Mouse (Mus musculus) hindbrain, embryonic 15.5 days (tissue): Measurements from ENCODE around the gene Sccpdh. TPM values are rescaled to one million over a fixed set of nuclear protein-coding genes. Genes with fewer than 3 reads are reported as not detected.
"Not testable (repeated sequence)": the region's sequence is repeated elsewhere in the genome, so short reads cannot be mapped to it uniquely, and the experiment has no call there.

Experiments used
- ATAC-seq: fragments of 200-750 bp; cut with Nextera tagmentation; 2 replicates; pipeline ENCODE4 v1.8.0; 2017; ENCODE audit warnings: low read depth, moderate number of reproducible peaks, moderate TSS enrichment; ENCODE audit not compliant: low FRiP score
- H3K27ac ChIP-seq: fragments of 300-500 bp; sonication (generic); replicated peaks from 2 replicates; pipeline ENCODE4 v1.5.1; 2015; ENCODE audit warnings: mild to moderate bottlenecking, inconsistent platforms
- H3K27me3 ChIP-seq: fragments of 300-500 bp; sonication (generic); 2 replicates; pipeline ENCODE4 v1.6.1; 2015; ENCODE audit warnings: control low read depth, inconsistent platforms
- H3K36me3 ChIP-seq: fragments of 300-500 bp; sonication (generic); 2 replicates; pipeline ENCODE4 v1.6.1; 2015; ENCODE audit warnings: control low read depth, inconsistent platforms
- H3K4me1 ChIP-seq: fragments of 300-500 bp; sonication (generic); replicated peaks from 2 replicates; pipeline ENCODE4 v1.6.1; 2015; ENCODE audit warnings: control low read depth, inconsistent platforms
- H3K4me2 ChIP-seq: fragments of 300-500 bp; sonication (generic); 2 replicates; pipeline ENCODE4 v1.6.1; 2015; ENCODE audit warnings: moderate library complexity, mild to moderate bottlenecking, inconsistent platforms
- H3K4me3 ChIP-seq: fragments of 300-500 bp; sonication (generic); 2 replicates; pipeline ENCODE4 v1.5.1; 2015; ENCODE audit warnings: mild to moderate bottlenecking, inconsistent platforms
- H3K9ac ChIP-seq: fragments of 300-500 bp; sonication (generic); 2 replicates; pipeline ENCODE4 v1.6.1; 2015; ENCODE audit warnings: inconsistent platforms
- H3K9me3 ChIP-seq: fragments of 300-500 bp; sonication (generic); 2 replicates; pipeline ENCODE4 v1.6.1; 2016; ENCODE audit warnings: control low read depth, inconsistent platforms
- WGBS: fragments of 180-500 bp; shearing (Covaris S2); methylation state at CpG from one replicate; pipeline ENCODE4 v1.1.7; 2015; 5-methylcytosine and 5-hydroxymethylcytosine counted together
- polyA plus RNA-seq: library from polyadenylated mRNA; unstranded; fragments of >200 nt; fragmentation: Nextera tagmentation; extraction: Ambion mirVana; gene quantifications from 2 replicates; pipeline ENCODE4 v1.2.1, GENCODE M21; 2015

Sccpdh gene
- polyA plus RNA-seq, 1 experiment from 2014 or later = 156 TPM

- peaks cover 72% of the 10 kb centered on the region for H3K36me3 ChIP-seq
- no peak overlapping the region for H3K4me3 ChIP-seq
- no peaks in the 10 kb centered on the region for H3K4me1 ChIP-seq
- no peaks in the 10 kb centered on the region for H3K27me3 ChIP-seq
- no peaks in the 10 kb centered on the region for H3K9me3 ChIP-seq
- no peak overlapping the region for H3K4me2 ChIP-seq
- H3K9ac ChIP-seq = no peak overlapping the region
- no peak for ATAC-seq
- no peak overlapping the region for H3K27ac ChIP-seq
- WGBS = 95% methylated on average over 2 of the region's 2 CpGs
Measured at GRCm38 (mm10) chr1:179677031-179677430, 9.0 kb downstream of the Sccpdh start.

- no peak overlapping the region for H3K4me2 ChIP-seq
- H3K27me3 ChIP-seq = no peaks in the 10 kb centered on the region
- no peak for ATAC-seq
- 98% methylated on average over 4 of the region's 4 CpGs for WGBS
- H3K36me3 ChIP-seq = peaks cover 61% of the 10 kb centered on the region
- H3K27ac ChIP-seq = no peak overlapping the region
- H3K9me3 ChIP-seq = no peaks in the 10 kb centered on the region
- no peak overlapping the region for H3K9ac ChIP-seq
- no peak overlapping the region for H3K4me3 ChIP-seq
- no peaks in the 10 kb centered on the region for H3K4me1 ChIP-seq
Measured at GRCm38 (mm10) chr1:179679326-179679725, 11.3 kb downstream of the Sccpdh start.

- H3K36me3 ChIP-seq = peaks cover 62% of the 10 kb centered on the region
- H3K4me1 ChIP-seq, H3K27ac ChIP-seq, H3K4me2 ChIP-seq, H3K9me3 ChIP-seq, H3K27me3 ChIP-seq, ATAC-seq, H3K4me3 ChIP-seq, H3K9ac ChIP-seq: not testable (repeated sequence)
- 94% methylated on average over 10 of the region's 10 CpGs for WGBS
Measured at GRCm38 (mm10) chr1:179682753-179683152, 14.7 kb downstream of the Sccpdh start.

- ATAC-seq = no peak
- Histone ChIP-seq H3K27me3 (no peaks in the 10 kb centered on the region), H3K27ac (no peak overlapping the region), H3K4me1 (no peaks in the 10 kb centered on the region), H3K9ac (no peak overlapping the region), H3K36me3 (peaks cover 40% of the 10 kb centered on the region), H3K4me2 (no peak overlapping the region), H3K9me3 (no peaks in the 10 kb centered on the region), H3K4me3 (no peak overlapping the region)
- 94% methylated on average over 6 of the region's 6 CpGs for WGBS
Measured at GRCm38 (mm10) chr1:179686348-179686747, 18.3 kb downstream of the Sccpdh start.

GRCm38 (mm10) chr1:179686781-179687180 is 18.8 kb downstream of the Sccpdh start:
- peaks cover 37% of the 10 kb centered on the region for H3K36me3 ChIP-seq
- 87% methylated on average over 5 of the region's 5 CpGs for WGBS
- no peaks in the 10 kb centered on the region for H3K4me1 ChIP-seq
- H3K9me3 ChIP-seq = no peaks in the 10 kb centered on the region
- H3K27me3 ChIP-seq = no peaks in the 10 kb centered on the region
- H3K9ac ChIP-seq = no peak overlapping the region
- no peak overlapping the region for H3K4me2 ChIP-seq
- no peak overlapping the region for H3K27ac ChIP-seq
- H3K4me3 ChIP-seq = no peak overlapping the region
- no peak for ATAC-seq

- WGBS = 94% methylated on average over 1 of the region's 1 CpGs
- Histone ChIP-seq H3K9me3 (no peaks in the 10 kb centered on the region), H3K4me2 (no peak overlapping the region), H3K4me3 (no peak overlapping the region), H3K4me1 (no peaks in the 10 kb centered on the region), H3K9ac (no peak overlapping the region), H3K27ac (no peak overlapping the region), H3K36me3 (peaks cover 31% of the 10 kb centered on the region), H3K27me3 (no peaks in the 10 kb centered on the region)
- no peak for ATAC-seq
Measured at GRCm38 (mm10) chr1:179687305-179687704, 19.3 kb downstream of the Sccpdh start.

GRCm38 (mm10) chr1:179687966-179688365 is 20.0 kb downstream of the Sccpdh start:
- H3K27me3 ChIP-seq = no peaks in the 10 kb centered on the region
- no peak for ATAC-seq
- no peak overlapping the region for H3K4me3 ChIP-seq
- H3K9ac ChIP-seq = no peak overlapping the region
- H3K36me3 ChIP-seq = peaks cover 30% of the 10 kb centered on the region
- H3K27ac ChIP-seq = no peak overlapping the region
- H3K4me1 ChIP-seq = no peaks in the 10 kb centered on the region
- no peak overlapping the region for H3K4me2 ChIP-seq
- 91% methylated on average over 3 of the region's 3 CpGs for WGBS
- no peaks in the 10 kb centered on the region for H3K9me3 ChIP-seq

GRCm38 (mm10) chr1:179688415-179688814 is 20.4 kb downstream of the Sccpdh start:
- Histone ChIP-seq H3K9me3 (no peaks in the 10 kb centered on the region), H3K4me1 (no peaks in the 10 kb centered on the region), H3K27ac (no peak overlapping the region), H3K36me3 (peaks cover 30% of the 10 kb centered on the region), H3K27me3 (no peaks in the 10 kb centered on the region), H3K9ac (no peak overlapping the region), H3K4me3 (no peak overlapping the region), H3K4me2 (no peak overlapping the region)
- ATAC-seq = no peak
- 86% methylated on average over 6 of the region's 6 CpGs for WGBS

- Histone ChIP-seq H3K27me3 (no peaks in the 10 kb centered on the region), H3K9me3 (no peaks in the 10 kb centered on the region), H3K36me3 (peaks cover 27% of the 10 kb centered on the region), H3K4me2 (no peak overlapping the region), H3K4me1 (no peaks in the 10 kb centered on the region), H3K9ac (no peak overlapping the region), H3K4me3 (no peak overlapping the region), H3K27ac (no peak overlapping the region)
- no peak for ATAC-seq
- WGBS = 59% methylated on average over 5 of the region's 5 CpGs
Measured at GRCm38 (mm10) chr1:179688914-179689313, 20.9 kb downstream of the Sccpdh start.

- peaks cover 24% of the 10 kb centered on the region for H3K36me3 ChIP-seq
- no peak overlapping the region for H3K27ac ChIP-seq
- WGBS = 60% methylated on average over 6 of the region's 6 CpGs
- ATAC-seq = no peak
- H3K27me3 ChIP-seq = no peaks in the 10 kb centered on the region
- H3K4me2 ChIP-seq = no peak overlapping the region
- H3K4me1 ChIP-seq = no peaks in the 10 kb centered on the region
- no peaks in the 10 kb centered on the region for H3K9me3 ChIP-seq
- H3K4me3 ChIP-seq = no peak overlapping the region
- no peak overlapping the region for H3K9ac ChIP-seq
Measured at GRCm38 (mm10) chr1:179689479-179689878, 21.5 kb downstream of the Sccpdh start.

- WGBS = 87% methylated on average over 3 of the region's 3 CpGs
- no peak overlapping the region for H3K9ac ChIP-seq
- no peaks in the 10 kb centered on the region for H3K27me3 ChIP-seq
- no peak overlapping the region for H3K27ac ChIP-seq
- H3K9me3 ChIP-seq = no peaks in the 10 kb centered on the region
- H3K4me2 ChIP-seq = no peak overlapping the region
- H3K4me1 ChIP-seq = no peaks in the 10 kb centered on the region
- ATAC-seq = no peak
- H3K36me3 ChIP-seq = no peaks in the 10 kb centered on the region
- no peak overlapping the region for H3K4me3 ChIP-seq
Measured at GRCm38 (mm10) chr1:179704150-179704549, 36.1 kb downstream of the Sccpdh start.

GRCm38 (mm10) chr1:179705154-179705553 is 37.1 kb downstream of the Sccpdh start:
- H3K4me2 ChIP-seq = no peak overlapping the region
- WGBS = 89% methylated on average over 6 of the region's 6 CpGs
- H3K4me1 ChIP-seq = no peaks in the 10 kb centered on the region
- no peak overlapping the region for H3K4me3 ChIP-seq
- H3K27me3 ChIP-seq = no peaks in the 10 kb centered on the region
- no peak for ATAC-seq
- H3K27ac ChIP-seq = no peak overlapping the region
- no peaks in the 10 kb centered on the region for H3K9me3 ChIP-seq
- no peak overlapping the region for H3K9ac ChIP-seq
- H3K36me3 ChIP-seq = no peaks in the 10 kb centered on the region

GRCm38 (mm10) chr1:179709390-179709789 is 41.4 kb downstream of the Sccpdh start:
- 81% methylated on average over 6 of the region's 6 CpGs for WGBS
- Histone ChIP-seq H3K9ac (no peak overlapping the region), H3K36me3 (no peaks in the 10 kb centered on the region), H3K9me3 (no peaks in the 10 kb centered on the region), H3K4me1 (no peaks in the 10 kb centered on the region), H3K27ac (no peak overlapping the region), H3K27me3 (no peaks in the 10 kb centered on the region), H3K4me3 (no peak overlapping the region), H3K4me2 (no peak overlapping the region)
- no peak for ATAC-seq
